Mouse (Mus musculus): ENCODE measurements at regions not wholly inside any gene's neighbourhood (a gene's known extent, or its start where the extent isn't known, plus 50 kb on each side); places are given as distances from the start of the nearest gene placed in this dataset.

- no peak overlapping the region for H3K4me3 ChIP-seq (ENCODE audit: control insufficient read depth in 1 of 2, insufficient read depth in 1 of 2, low read depth in 2 of 2, low read length in 2 of 2)
- H3K36me3 ChIP-seq (ENCODE audit: control insufficient read depth in 1 of 2, insufficient read depth in 2 of 2, low read length in 2 of 2), result no peaks in the 10 kb centered on the region
- peaks cover 0 to 2% of the 10 kb centered on the region in 2 experiments; a peak in 1 of 4 replicates for H3K4me1 ChIP-seq (ENCODE audit: control insufficient read depth in 1 of 2, insufficient read depth in 2 of 2, low read length in 2 of 2)
- H3K9ac ChIP-seq (ENCODE audit: control insufficient read depth, low read depth, low read length, poor library complexity, severe bottlenecking), result no peak overlapping the region
- no peaks in the 10 kb centered on the region for H3K9me3 ChIP-seq (replicated peaks; ENCODE audit: insufficient read depth, low read length)
- H3K79me2 ChIP-seq (ENCODE audit: control insufficient read depth, insufficient read depth, low read length, poor library complexity), result no peaks in the 10 kb centered on the region
- H3K27me3 ChIP-seq (ENCODE audit: control insufficient read depth in 1 of 2, insufficient read depth in 2 of 2, low read length in 2 of 2), result no peaks in the 10 kb centered on the region
- H3K27ac ChIP-seq (ENCODE audit: control insufficient read depth, low read depth, low read length), result no peak overlapping the region
- TF ChIP-seq MXI1 (IDR thresholded peaks at IDR 0.05; ENCODE audit: low read depth, low read length) (no peak), MEF2A (IDR thresholded peaks at IDR 0.05; ENCODE audit: extremely low read depth, insufficient replicate concordance, low read depth, low read length, poor library complexity, severe bottlenecking) (no peak), ZNF384 (IDR thresholded peaks at IDR 0.05; ENCODE audit: low read depth, low read length) (no peak), POLR2AphosphoS2 (IDR thresholded peaks at IDR 0.05; ENCODE audit: low read length) (no peak), MAX (IDR thresholded peaks at IDR 0.05; ENCODE audit: low read length) (no peak), MYB (IDR thresholded peaks at IDR 0.05; ENCODE audit: low read depth, low read length) (no peak), NELFE (IDR thresholded peaks at IDR 0.05; ENCODE audit: low read depth, low read length) (no peak), SIN3A (IDR thresholded peaks at IDR 0.05; ENCODE audit: low read length) (no peak), JUND (IDR thresholded peaks at IDR 0.05; ENCODE audit: low read depth, low read length) (no peak), USF1 (IDR thresholded peaks at IDR 0.05; ENCODE audit: low read depth, low read length) (no peak), CHD2 (IDR thresholded peaks at IDR 0.05; ENCODE audit: low read length) (no peak), EP300 (IDR thresholded peaks at IDR 0.05; ENCODE audit: low read depth in 1 of 2, low read length in 2 of 2) (no peak)
- DNase-seq (ENCODE audit: low read depth, low spot score), result no peak
Measured at GRCm38 (mm10) chr15:36906052-36906451, 101.5 kb downstream of the Zfp706 start.

GRCm38 (mm10) chr15:36903922-36904321 lies 103.7 kb downstream of the Zfp706 start:
- Histone ChIP-seq H3K4me1 (ENCODE audit: control insufficient read depth in 1 of 2, insufficient read depth in 2 of 2, low read length in 2 of 2) (peaks cover 2 to 11% of the 10 kb centered on the region in 2 experiments; a peak in 2 of 4 replicates), H3K4me3 (ENCODE audit: control insufficient read depth in 1 of 2, insufficient read depth in 1 of 2, low read depth in 2 of 2, low read length in 2 of 2) (no peak overlapping the region), H3K27ac (ENCODE audit: control insufficient read depth, low read depth, low read length) (no peak overlapping the region), H3K36me3 (ENCODE audit: control insufficient read depth in 1 of 2, insufficient read depth in 2 of 2, low read length in 2 of 2) (peaks cover 0 to 1% of the 10 kb centered on the region in 2 experiments; a peak in 1 of 4 replicates), H3K27me3 (ENCODE audit: control insufficient read depth in 1 of 2, insufficient read depth in 2 of 2, low read length in 2 of 2) (no peaks in the 10 kb centered on the region), H3K9ac (ENCODE audit: control insufficient read depth, low read depth, low read length, poor library complexity, severe bottlenecking) (no peak overlapping the region), H3K79me2 (ENCODE audit: control insufficient read depth, insufficient read depth, low read length, poor library complexity) (no peaks in the 10 kb centered on the region), H3K9me3 (replicated peaks; ENCODE audit: insufficient read depth, low read length) (no peaks in the 10 kb centered on the region)
- no peak for DNase-seq (ENCODE audit: low read depth, low spot score)
- no peak for TF ChIP-seq ZNF384 (IDR thresholded peaks at IDR 0.05; ENCODE audit: low read depth, low read length)
- no peak for TF ChIP-seq ZC3H11A (IDR thresholded peaks at IDR 0.05; ENCODE audit: low read depth, low read length)
- no peak for TF ChIP-seq USF2 (IDR thresholded peaks at IDR 0.05; ENCODE audit: borderline replicate concordance in 1 of 2, insufficient read depth in 1 of 2, low read depth in 1 of 2, low read length in 2 of 2)
- TF ChIP-seq MAX (IDR thresholded peaks at IDR 0.05; ENCODE audit: low read length), result no peak
- TF ChIP-seq BHLHE40 (IDR thresholded peaks at IDR 0.05; ENCODE audit: borderline replicate concordance, low read depth, low read length), result no peak
- TF ChIP-seq MYC (IDR thresholded peaks at IDR 0.05; ENCODE audit: low read depth, low read length), result no peak
- no peak for TF ChIP-seq SIN3A (IDR thresholded peaks at IDR 0.05; ENCODE audit: low read length)
- no peak for TF ChIP-seq E2F4 (IDR thresholded peaks at IDR 0.05; ENCODE audit: borderline replicate concordance, low read depth, low read length)
- no peak for TF ChIP-seq TCF12 (IDR thresholded peaks at IDR 0.05; ENCODE audit: low read depth, low read length)
- no peak for TF ChIP-seq POLR2AphosphoS5 (IDR thresholded peaks at IDR 0.05; ENCODE audit: borderline replicate concordance, low read depth, low read length)
- no peak for TF ChIP-seq RCOR1 (IDR thresholded peaks at IDR 0.05; ENCODE audit: low read depth, low read length)
- no peak for TF ChIP-seq USF1 (IDR thresholded peaks at IDR 0.05; ENCODE audit: low read depth, low read length)
- TF ChIP-seq MEF2A (IDR thresholded peaks at IDR 0.05; ENCODE audit: extremely low read depth, insufficient replicate concordance, low read depth, low read length, poor library complexity, severe bottlenecking), result no peak
- TF ChIP-seq MAZ (IDR thresholded peaks at IDR 0.05; ENCODE audit: low read depth, low read length), result no peak
- TF ChIP-seq RAD21 (IDR thresholded peaks at IDR 0.05; ENCODE audit: low read depth, low read length), result no peak

All from MEL (cell line).